Mouse (Mus musculus) monocyte, adult 5-6 weeks (primary cell): ENCODE data around the gene Sept9. TPM values are rescaled to one million over a fixed set of nuclear protein-coding genes. Genes with fewer than 3 reads are reported as not detected.
A peak's percentile ranks its signal among the peaks of the same experiment; 100 is the strongest.
"Not testable (repeated sequence)": the region's sequence is repeated elsewhere in the genome, so short reads cannot be mapped to it uniquely, and the experiment has no call there.

Experiments
- ATAC-seq: fragments of 153-309, 156-312 bp; replicated peaks from 2 replicates; pipeline ENCODE4 v1.8.0; 2017; ENCODE audit warnings: mild to moderate bottlenecking; ENCODE audit not compliant: low TSS enrichment, insufficient number of reproducible peaks, severe bottlenecking, poor library complexity, low FRiP score
- total RNA-seq: library from RNA; stranded (forward); fragments of 200-1000, 200-491, 200-594 nt; gene quantifications from 3 replicates; pipeline ENCODE4 v1.2.3, GENCODE M21; 2017

Gene Sept9
- total RNA-seq, 1 experiment from 2014 or later: 271 TPM

- no peak for ATAC-seq
These were observed 114.0 kb downstream of the Sept9 start for GRCm38 (mm10) chr11:117313446-117313845.

- ATAC-seq: peak; percentile 59
These were observed 114.6 kb downstream of the Sept9 start for GRCm38 (mm10) chr11:117314026-117314425.

GRCm38 (mm10) chr11:117314520-117314919 is 115.1 kb downstream of the Sept9 start:
- ATAC-seq: no peak

- ATAC-seq: no peak
These were observed 115.8 kb downstream of the Sept9 start for GRCm38 (mm10) chr11:117315309-117315708.

GRCm38 (mm10) chr11:117316441-117317331 is 117.2 kb downstream of the Sept9 start:
- ATAC-seq: no peak

- no peak for ATAC-seq
These were observed 118.1 kb downstream of the Sept9 start for GRCm38 (mm10) chr11:117317429-117318101.

GRCm38 (mm10) chr11:117318202-117318601 is 118.7 kb downstream of the Sept9 start:
- no peak for ATAC-seq

GRCm38 (mm10) chr11:117318731-117319542 is 119.5 kb downstream of the Sept9 start:
- peak; percentile 28 for ATAC-seq

GRCm38 (mm10) chr11:117319543-117320335 is 120.3 kb downstream of the Sept9 start:
- ATAC-seq: peak; percentile 84

- ATAC-seq: peak; percentile 77
These were observed 121.0 kb downstream of the Sept9 start for GRCm38 (mm10) chr11:117320482-117320881.

GRCm38 (mm10) chr11:117321311-117321971 is 122.0 kb downstream of the Sept9 start:
- ATAC-seq: no peak

- ATAC-seq: no peak
These were observed 122.8 kb downstream of the Sept9 start for GRCm38 (mm10) chr11:117322311-117322710.

- no peak for ATAC-seq
These were observed 123.5 kb downstream of the Sept9 start for GRCm38 (mm10) chr11:117322730-117323579.

- no peak for ATAC-seq
These were observed 124.6 kb downstream of the Sept9 start for GRCm38 (mm10) chr11:117323976-117324574.

GRCm38 (mm10) chr11:117324718-117325117 is 125.3 kb downstream of the Sept9 start:
- not testable (repeated sequence) for ATAC-seq

GRCm38 (mm10) chr11:117325131-117325467 is 125.6 kb downstream of the Sept9 start:
- no peak for ATAC-seq
